Mouse (Mus musculus): ENCODE measurements around the gene 3110070M22Rik. TPM values are rescaled to one million over a fixed set of nuclear protein-coding genes. Genes with fewer than 3 reads are reported as not detected.
"Not testable (repeated sequence)": the region's sequence is repeated elsewhere in the genome, so short reads cannot be mapped to it uniquely, and the experiment has no call there.

Gene 3110070M22Rik
- 0.21 and 0.33 TPM in 2 replicates for polyA plus RNA-seq (2016; fragmentation: Nextera tagmentation; extraction: Ambion mirVana)

DNA sequence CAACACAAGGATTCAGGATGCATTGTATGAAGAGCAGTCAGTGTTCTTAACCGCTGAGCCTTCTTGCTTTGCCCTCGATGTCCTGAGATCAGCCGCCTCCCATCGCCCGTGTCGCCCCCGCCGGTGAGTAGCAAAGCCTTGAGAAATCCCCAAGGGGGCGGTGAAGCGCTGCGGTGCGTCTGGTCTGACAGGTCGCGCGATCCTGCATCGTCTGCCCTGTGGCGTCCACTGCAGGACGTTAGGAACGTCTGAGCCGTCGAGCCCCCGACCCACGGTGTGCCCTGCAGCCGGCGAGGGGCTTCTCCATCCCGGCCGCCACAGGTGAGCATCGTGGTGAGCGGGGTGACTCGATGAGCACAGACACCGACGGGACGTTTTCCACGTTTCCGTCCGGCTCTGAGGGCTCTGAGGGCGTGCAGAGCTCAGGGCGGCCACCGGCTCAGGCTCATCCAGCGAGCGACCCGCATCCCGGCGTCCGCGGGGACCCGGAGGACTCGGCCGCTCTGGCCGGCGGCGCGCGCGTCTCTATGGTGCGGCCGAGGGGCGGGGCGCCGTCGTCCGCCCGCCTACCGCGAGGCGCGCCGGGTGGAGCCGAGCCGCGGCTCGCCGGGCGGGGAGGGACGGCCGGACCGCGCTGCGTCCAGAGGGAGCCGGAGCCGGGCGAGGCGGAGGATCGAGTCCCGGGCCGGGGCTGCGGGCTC is at the start of gene 3110070M22Rik, which contains the start of gene Tmem267:
3110070M22Rik (minus strand) TSS at position 504 of the 701 bp plus-strand sequence.
Tmem267 (plus strand) TSS at position 160 of the 701 bp plus-strand sequence.
- H3K4me2 ChIP-seq: no peak within 1 kb of the TSS; the same call in 1 of the 2 replicates
- no peaks in the 10 kb centered on the region for H3K27me3 ChIP-seq (replicated peaks)
- H3K9ac ChIP-seq: peak within 1 kb of the TSS; percentile 53
- 72% methylated on average over 87 of the region's 87 CpGs for WGBS (ENCODE audit: insufficient replicate concordance)
- no peak for ATAC-seq
- H3K4me1 ChIP-seq: no peaks in the 10 kb centered on the region
- H3K36me3 ChIP-seq: peaks cover 26% of the 10 kb centered on the region
- peaks cover 19% of the 10 kb centered on the region for H3K9me3 ChIP-seq (replicated peaks)
- no peak within 1 kb of the TSS for H3K4me3 ChIP-seq
- H3K27ac ChIP-seq: no peak within 1 kb of the TSS

DNA sequence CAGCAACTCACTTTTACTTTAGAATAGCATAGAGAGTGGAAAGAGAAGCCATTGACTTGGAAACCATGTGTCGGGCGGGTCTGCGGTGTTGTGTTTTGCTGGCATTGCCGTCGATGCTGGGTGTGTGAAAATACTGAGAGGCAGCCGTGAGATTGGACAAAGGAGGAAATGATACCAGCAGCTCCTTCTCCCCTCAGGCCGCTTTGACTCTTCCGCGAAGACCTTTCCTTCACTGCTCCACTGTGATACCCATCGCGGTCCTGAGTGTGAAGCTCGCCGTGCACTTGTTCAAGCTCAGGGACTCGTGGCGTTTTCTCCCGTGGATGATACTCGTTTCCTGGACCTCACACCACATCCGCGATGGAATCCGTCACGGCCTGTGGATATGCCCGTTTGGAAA is 6.8 kb upstream of the 3110070M22Rik start:
- H3K4me3 ChIP-seq; H3K9ac ChIP-seq; H3K4me2 ChIP-seq; H3K4me1 ChIP-seq; H3K27me3 ChIP-seq (replicated peaks); H3K27ac ChIP-seq; H3K36me3 ChIP-seq: not testable (repeated sequence)
- H3K9me3 ChIP-seq (replicated peaks): peaks cover 22% of the 10 kb centered on the region
- peak; percentile 23; the same call in 1 of the 2 replicates for ATAC-seq
- WGBS (ENCODE audit: insufficient replicate concordance): 84% methylated on average over 13 of the region's 22 CpGs

DNA sequence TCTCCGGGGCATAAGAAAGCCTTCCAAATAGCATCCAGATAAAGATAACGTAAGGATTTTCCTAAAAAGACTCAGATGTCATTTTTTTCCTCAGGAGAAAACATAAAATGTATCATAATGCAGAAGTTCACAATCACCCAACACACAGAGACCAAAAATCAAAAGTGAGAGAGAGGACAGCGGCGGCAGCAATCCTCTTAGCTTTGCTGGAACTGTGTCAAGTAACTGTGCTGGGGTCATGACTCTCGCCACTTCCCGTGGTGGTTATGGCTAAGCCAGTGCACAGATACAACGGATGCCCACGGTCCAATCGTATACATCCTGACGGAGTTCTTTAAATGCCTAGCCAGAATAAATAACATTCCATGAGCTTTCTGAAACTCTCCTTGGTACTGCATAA is 3.9 kb upstream of the 3110070M22Rik start:
- WGBS (ENCODE audit: insufficient replicate concordance): 82% methylated on average over 10 of the region's 10 CpGs
- H3K27ac ChIP-seq; ATAC-seq; H3K4me2 ChIP-seq; H3K27me3 ChIP-seq (replicated peaks); H3K4me3 ChIP-seq; H3K36me3 ChIP-seq; H3K4me1 ChIP-seq; H3K9ac ChIP-seq: not testable (repeated sequence)
- peaks cover 24% of the 10 kb centered on the region for H3K9me3 ChIP-seq (replicated peaks)

DNA sequence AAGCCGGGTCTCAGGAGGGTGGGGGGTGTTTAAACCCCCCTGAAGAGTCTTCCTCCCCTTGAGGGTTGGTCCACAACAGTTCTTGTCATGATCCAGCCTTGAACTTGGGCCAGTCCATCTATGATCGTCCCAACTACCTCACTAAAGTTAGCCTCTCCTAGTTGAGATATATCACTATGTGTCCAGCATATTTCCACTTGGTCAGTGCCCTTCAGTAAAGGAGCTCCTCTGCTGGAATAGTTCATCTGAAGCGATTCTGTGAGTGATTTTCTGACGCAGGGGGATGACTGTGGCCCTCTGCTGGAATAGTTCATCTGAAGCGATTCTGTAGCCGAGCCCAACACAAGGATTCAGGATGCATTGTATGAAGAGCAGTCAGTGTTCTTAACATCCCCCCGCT is 829 bp downstream of the 3110070M22Rik start:
- no peak overlapping the region for H3K9ac ChIP-seq
- no peak for ATAC-seq
- H3K4me3 ChIP-seq: no peak overlapping the region
- peaks cover 18% of the 10 kb centered on the region for H3K9me3 ChIP-seq (replicated peaks)
- no peak overlapping the region for H3K27ac ChIP-seq
- no peak overlapping the region; the same call in 1 of the 2 replicates for H3K4me2 ChIP-seq
- H3K36me3 ChIP-seq: peaks cover 31% of the 10 kb centered on the region
- WGBS (ENCODE audit: insufficient replicate concordance): 62% methylated on average over 7 of the region's 7 CpGs
- H3K4me1 ChIP-seq: no peaks in the 10 kb centered on the region
- H3K27me3 ChIP-seq (replicated peaks): no peaks in the 10 kb centered on the region

DNA sequence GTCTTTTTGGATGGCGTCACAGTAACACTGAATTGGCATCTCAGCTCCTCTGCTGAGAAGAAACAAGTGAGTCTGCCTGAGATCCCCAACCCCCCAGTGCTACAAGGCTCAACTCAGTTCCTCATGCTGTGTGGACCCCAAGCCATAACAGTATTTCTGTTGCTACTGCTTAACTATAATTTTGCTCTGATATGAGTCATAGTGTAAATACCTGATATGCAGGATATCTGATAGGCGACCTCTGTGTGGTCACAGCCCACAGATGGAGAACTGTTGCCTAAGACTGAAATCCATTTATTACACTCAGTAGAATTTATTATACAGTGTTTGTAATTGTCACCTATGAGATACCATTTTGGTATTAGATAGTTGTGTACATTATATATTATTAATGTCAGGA is 10.4 kb downstream of the 3110070M22Rik start:
- ATAC-seq: no peak
- peaks cover 77% of the 10 kb centered on the region for H3K36me3 ChIP-seq
- no peaks in the 10 kb centered on the region for H3K27me3 ChIP-seq (replicated peaks)
- H3K9me3 ChIP-seq (replicated peaks): no peaks in the 10 kb centered on the region
- H3K4me3 ChIP-seq: no peak overlapping the region
- no peak overlapping the region for H3K27ac ChIP-seq
- WGBS (ENCODE audit: insufficient replicate concordance): 87% methylated on average over 2 of the region's 2 CpGs
- no peak overlapping the region for H3K4me2 ChIP-seq
- no peak overlapping the region for H3K9ac ChIP-seq
- H3K4me1 ChIP-seq: no peaks in the 10 kb centered on the region

DNA sequence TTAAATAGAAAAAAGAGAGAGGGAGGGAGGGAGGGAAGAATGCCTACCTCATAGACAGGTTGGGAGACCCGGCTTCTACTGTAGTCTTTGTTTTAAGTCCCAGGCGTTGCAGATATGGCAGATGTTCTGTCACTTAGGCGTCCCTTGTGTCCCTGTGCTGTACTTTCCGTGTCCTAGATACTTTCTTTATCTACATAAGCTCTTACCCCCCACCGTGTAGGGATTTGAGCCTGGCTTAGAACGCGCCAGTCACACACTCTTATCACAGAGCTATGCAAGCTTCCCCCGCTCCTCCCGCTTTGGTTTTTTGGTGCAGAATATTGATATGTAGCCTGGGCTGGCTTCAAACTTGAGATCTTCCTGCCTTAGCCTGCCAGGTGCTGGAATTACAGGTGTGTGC is 11.6 kb downstream of the 3110070M22Rik start:
- ATAC-seq: no peak
- H3K27ac ChIP-seq: no peak overlapping the region
- no peaks in the 10 kb centered on the region for H3K27me3 ChIP-seq (replicated peaks)
- H3K4me3 ChIP-seq: no peak overlapping the region
- no peaks in the 10 kb centered on the region for H3K9me3 ChIP-seq (replicated peaks)
- peaks cover 81% of the 10 kb centered on the region for H3K36me3 ChIP-seq
- no peak overlapping the region for H3K4me2 ChIP-seq
- no peaks in the 10 kb centered on the region for H3K4me1 ChIP-seq
- WGBS (ENCODE audit: insufficient replicate concordance): 67% methylated on average over 9 of the region's 9 CpGs
- no peak overlapping the region for H3K9ac ChIP-seq

- peak within 1 kb of the TSS; percentile 77 for H3K4me2 ChIP-seq
- peak within 1 kb of the TSS; percentile 85 for H3K9ac ChIP-seq
- peaks cover 16% of the 10 kb centered on the region for H3K4me1 ChIP-seq
- H3K27me3 ChIP-seq (replicated peaks): no peaks in the 10 kb centered on the region
- peak within 1 kb of the TSS; percentile 86 for H3K27ac ChIP-seq
- H3K4me3 ChIP-seq: peak within 1 kb of the TSS; percentile 86
- no peaks in the 10 kb centered on the region for H3K9me3 ChIP-seq (replicated peaks)
- WGBS (ENCODE audit: insufficient replicate concordance): 11% methylated on average over 57 of the region's 57 CpGs
- peaks cover 33% of the 10 kb centered on the region for H3K36me3 ChIP-seq
- peak; percentile 99 for ATAC-seq
Measured at GRCm38 (mm10) chr13:119462596-119463560, 25.3 kb downstream of the 3110070M22Rik start, which contains the start of gene 4833420G17Rik. 4833420G17Rik (plus strand) TSS chr13:119462768.

DNA sequence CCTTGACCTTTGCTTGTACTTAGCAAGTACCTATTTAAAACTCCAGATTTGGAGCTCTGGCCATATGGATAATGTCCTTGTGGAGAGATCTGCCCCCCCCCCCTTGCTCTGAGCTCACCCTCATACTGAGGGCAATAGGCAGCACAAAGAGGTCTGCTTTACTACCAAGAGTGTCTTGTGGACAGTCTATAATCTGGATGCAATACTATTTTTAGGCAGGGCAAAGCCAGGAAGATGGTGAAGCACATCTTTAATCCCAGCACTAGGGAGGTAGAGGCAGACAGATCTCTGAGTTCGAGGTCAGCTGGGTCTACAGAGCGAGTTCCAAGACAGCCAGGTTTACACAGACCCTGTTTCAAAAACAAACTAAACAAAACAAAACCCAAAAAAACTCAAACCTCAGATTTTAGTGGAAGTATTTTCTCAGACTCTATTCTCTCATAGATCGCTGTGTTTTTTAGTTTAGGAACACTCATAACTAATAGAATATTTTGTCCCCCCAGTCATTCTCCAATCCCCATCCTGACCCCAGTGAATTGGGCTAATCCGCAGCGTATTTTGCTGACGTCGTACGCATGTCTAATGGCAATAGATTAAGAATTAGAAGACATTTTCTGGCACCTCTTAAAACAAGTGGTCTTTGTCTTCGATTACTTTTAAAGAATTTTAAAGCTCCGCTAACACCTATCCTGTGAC is 26.1 kb downstream of the 3110070M22Rik start:
- peak overlapping the region; percentile 86 for H3K4me3 ChIP-seq
- H3K4me1 ChIP-seq: peaks cover 16% of the 10 kb centered on the region
- peak; percentile 75 for ATAC-seq
- peak overlapping the region; percentile 77 for H3K4me2 ChIP-seq
- 14% methylated on average over 10 of the region's 10 CpGs for WGBS (ENCODE audit: insufficient replicate concordance)
- H3K27me3 ChIP-seq (replicated peaks): no peaks in the 10 kb centered on the region
- peak overlapping the region; percentile 85 for H3K9ac ChIP-seq
- no peaks in the 10 kb centered on the region for H3K9me3 ChIP-seq (replicated peaks)
- H3K27ac ChIP-seq: peak overlapping the region; percentile 86
- peaks cover 28% of the 10 kb centered on the region for H3K36me3 ChIP-seq

DNA sequence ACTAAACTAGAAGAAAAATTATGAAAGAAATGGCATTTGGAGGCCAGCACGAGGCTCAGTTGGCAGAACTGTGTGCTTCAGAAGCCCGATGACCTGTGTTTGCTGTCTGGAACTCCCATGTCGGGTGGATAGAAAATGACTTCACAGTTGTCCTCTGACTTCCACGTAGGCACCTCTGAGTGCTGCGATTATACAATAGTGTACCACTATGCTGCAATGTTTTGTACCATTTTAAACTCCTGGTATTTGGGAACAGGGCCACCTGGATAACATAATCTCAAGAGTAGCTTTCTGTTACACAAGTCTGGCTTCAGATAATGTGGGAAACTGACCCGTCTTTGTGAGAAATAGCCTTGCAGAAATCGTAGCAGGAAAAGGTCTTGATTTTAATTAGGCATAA is 31.8 kb downstream of the 3110070M22Rik start:
- no peak overlapping the region for H3K4me3 ChIP-seq
- H3K9me3 ChIP-seq (replicated peaks): no peaks in the 10 kb centered on the region
- WGBS (ENCODE audit: insufficient replicate concordance): 82% methylated on average over 7 of the region's 7 CpGs
- no peaks in the 10 kb centered on the region for H3K27me3 ChIP-seq (replicated peaks)
- no peak overlapping the region for H3K4me2 ChIP-seq
- H3K36me3 ChIP-seq: peaks cover 42% of the 10 kb centered on the region
- H3K27ac ChIP-seq: no peak overlapping the region
- H3K4me1 ChIP-seq: no peaks in the 10 kb centered on the region
- no peak overlapping the region for H3K9ac ChIP-seq
- ATAC-seq: no peak

DNA sequence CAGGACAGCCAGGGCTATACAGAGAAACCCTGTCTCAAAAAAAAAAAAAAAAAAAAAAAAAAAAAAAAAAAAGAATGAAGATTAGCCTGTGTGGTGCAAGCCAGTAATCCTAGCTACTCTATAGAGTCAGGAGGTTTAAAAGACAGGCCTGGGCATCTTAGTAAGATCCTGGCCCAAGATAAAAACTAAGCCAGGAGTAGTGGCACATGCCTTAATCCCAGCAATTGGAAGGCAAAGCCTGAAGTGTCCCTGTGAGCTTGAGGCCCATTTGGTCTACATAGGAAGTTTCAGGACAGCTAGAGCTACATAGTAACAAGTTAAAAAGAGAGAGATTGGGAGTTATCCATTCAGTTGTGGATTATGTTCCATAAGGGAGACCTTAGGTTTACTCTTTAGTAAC is 33.1 kb downstream of the 3110070M22Rik start:
- no peak for ATAC-seq
- H3K9me3 ChIP-seq (replicated peaks): no peaks in the 10 kb centered on the region
- no peak overlapping the region for H3K4me2 ChIP-seq
- H3K4me1 ChIP-seq: no peaks in the 10 kb centered on the region
- no peak overlapping the region for H3K4me3 ChIP-seq
- H3K27me3 ChIP-seq (replicated peaks): no peaks in the 10 kb centered on the region
- no peak overlapping the region for H3K27ac ChIP-seq
- peaks cover 55% of the 10 kb centered on the region for H3K36me3 ChIP-seq
- no peak overlapping the region for H3K9ac ChIP-seq

DNA sequence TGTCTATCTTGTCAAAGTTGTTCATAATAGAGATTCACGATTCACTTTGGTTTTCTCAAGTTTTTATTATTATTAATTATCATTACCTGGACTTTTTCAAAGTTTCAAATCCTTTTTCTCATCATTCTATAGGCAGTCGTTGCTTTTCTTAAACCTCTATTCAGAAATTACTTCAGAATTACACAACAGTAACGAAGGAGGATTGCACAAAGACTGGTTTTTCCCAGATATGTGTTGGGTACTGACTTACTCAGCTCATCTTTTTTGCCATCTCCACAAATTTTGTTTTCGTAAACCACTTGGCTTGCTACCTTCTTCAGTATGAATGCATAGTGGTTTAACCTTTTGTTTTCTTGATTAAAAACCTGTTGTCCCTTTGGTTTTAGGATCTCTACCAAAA is 34.6 kb downstream of the 3110070M22Rik start:
- no peaks in the 10 kb centered on the region for H3K4me1 ChIP-seq
- no peak for ATAC-seq
- H3K27ac ChIP-seq: no peak overlapping the region
- 78% methylated on average over 4 of the region's 4 CpGs for WGBS (ENCODE audit: insufficient replicate concordance)
- no peaks in the 10 kb centered on the region for H3K27me3 ChIP-seq (replicated peaks)
- no peak overlapping the region for H3K4me3 ChIP-seq
- H3K9me3 ChIP-seq (replicated peaks): no peaks in the 10 kb centered on the region
- H3K36me3 ChIP-seq: peaks cover 57% of the 10 kb centered on the region
- no peak overlapping the region for H3K9ac ChIP-seq
- H3K4me2 ChIP-seq: no peak overlapping the region
